Mouse (Mus musculus) natural killer cell, adult 2 months (primary cell): ENCODE measurements around the gene Gphb5.
"Not testable (repeated sequence)": the region's sequence is repeated elsewhere in the genome, so short reads cannot be mapped to it uniquely, and the experiment has no call there.

Source experiments
- DNase-seq, 2 experiments: peaks; one replicate each; pipeline ENCODE4 v3.0.0; 2022; ENCODE audit warnings: low spot score in 2 of 2

Gphb5 gene

DNA sequence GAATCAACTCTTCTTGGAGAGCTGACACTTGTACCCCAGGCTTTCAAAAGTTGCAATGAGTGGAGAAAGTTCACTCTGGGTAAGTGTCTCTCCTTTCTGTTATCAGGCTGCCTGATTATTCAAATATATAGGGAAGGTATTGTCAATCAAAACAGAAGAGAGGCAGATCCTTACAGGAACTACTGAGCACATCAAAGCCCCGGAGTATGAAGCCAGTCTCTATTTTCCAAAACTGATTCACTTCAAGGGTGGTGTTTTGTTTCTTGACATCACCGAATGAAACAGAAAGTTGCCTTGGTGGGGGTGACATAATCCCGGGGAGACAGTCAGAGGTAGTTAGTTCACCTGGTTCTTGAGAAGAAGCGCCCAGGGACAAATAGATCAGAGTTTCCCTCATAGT lies at the start of gene Gphb5:
Gphb5 (minus strand) TSS at position 101 of the 400 bp plus-strand sequence.
- DNase-seq: no peak

DNA sequence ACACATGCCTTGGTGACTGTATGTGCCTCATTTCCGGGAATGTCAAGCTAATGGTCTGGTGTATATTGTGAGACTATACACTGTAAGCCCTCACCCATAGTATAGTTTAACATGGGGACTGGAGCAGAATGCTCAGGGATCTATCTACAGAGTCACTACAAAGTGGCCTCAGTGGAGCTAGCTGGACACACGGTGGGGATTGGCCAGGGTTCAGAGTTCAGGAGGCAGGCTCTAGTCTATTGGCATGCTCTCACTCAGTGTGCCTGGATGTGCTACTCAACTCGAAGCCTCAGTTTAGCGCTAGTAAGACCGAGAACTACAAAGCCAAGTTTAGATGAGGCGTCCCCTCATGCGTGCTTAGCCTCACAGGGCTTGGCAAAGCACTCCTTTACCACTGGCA lies 49.6 kb upstream of the Gphb5 start:
- no peak for DNase-seq

DNA sequence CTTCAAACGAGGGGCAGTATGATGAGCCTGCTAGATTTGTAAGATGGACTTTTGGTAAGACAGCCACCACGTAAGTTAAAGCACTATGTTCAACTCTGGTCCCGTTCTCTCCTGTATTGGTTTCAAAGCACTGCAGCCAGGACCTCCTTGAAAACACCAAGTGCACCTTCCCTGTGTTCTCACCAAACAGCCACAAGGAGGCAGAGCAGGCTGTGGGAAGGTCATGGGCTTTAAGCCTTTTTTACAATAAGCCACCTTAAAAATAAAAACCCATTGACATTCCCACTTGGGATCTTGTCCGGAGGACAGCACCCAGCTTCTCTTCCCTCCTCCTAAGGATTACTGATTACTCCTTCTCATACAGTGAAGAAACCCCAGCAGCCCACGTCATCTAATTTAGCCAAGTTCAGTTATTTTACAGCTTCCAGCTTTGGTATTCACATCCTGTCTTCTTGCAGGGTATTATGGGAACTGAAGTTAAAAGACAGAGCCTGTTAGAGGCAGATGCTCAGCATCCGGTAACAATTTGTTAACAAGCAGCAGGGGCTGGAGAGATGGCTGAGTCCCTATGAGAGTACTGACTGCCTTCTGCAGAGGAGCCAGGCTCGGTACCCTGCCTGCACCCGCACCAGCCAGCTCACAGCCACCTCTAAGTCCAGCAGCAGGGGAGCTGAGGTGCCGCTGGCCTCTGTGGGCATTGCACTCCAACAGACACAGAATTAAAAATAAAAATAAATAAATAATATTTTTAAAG lies 47.6 kb upstream of the Gphb5 start:
- DNase-seq: no peak

DNA sequence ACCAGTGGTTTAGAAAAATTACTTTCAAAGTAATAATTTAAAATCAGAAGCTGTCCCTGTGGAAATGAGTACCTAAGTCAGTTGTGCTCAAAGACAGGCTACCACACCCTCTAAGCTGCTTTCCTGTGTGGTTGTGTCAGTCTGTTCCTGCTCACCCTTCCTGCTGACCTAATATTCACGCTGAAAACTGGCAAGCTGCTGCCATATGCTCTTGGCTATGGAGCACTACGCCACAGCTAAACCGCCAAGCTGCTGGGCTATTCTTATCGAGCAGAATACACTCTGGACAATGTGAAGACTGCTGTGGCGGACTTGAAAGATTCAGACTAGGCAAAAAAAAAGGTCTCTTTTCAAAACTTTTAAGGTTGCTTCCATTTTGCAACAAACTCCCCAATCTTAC lies 44.0 kb upstream of the Gphb5 start:
- no peak for DNase-seq

DNA sequence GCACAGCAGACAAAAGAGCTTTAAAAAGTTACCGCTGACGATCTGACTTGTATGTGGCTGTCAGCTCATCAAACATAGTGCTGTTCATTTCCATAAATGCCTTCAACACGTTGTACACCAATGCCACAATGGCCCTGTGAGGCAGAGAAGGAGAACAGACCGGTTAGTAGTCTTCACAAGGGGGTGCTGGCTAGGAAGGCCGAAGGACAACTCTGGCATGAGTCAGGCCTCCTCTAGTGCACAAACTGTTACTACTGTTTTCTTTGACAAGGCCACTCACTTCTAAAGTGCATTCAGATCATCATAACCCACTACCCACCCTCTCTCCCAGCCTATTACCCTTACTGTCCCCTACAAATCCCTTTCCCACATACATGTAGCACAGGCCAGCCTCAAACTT lies 43.1 kb upstream of the Gphb5 start:
- DNase-seq: no peak

DNA sequence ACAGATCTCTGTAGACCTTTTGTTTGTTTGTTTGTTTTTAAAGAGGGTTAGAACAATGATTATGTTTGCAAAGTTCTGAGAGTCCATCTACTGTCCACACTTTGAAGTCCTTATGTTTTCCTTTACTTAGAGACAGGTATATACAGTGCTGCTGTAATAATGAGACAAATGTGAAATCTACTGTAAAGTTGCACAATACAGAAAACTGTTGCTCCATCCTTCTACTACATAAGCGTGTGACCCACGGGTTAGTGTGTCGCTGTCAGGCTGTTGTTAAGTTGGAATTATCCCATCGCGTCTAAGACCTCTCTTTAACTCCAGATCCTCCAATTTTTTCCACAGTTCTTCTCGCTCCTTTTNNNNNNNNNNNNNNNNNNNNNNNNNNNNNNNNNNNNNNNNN lies 36.9 kb upstream of the Gphb5 start:
- no peak for DNase-seq

DNA sequence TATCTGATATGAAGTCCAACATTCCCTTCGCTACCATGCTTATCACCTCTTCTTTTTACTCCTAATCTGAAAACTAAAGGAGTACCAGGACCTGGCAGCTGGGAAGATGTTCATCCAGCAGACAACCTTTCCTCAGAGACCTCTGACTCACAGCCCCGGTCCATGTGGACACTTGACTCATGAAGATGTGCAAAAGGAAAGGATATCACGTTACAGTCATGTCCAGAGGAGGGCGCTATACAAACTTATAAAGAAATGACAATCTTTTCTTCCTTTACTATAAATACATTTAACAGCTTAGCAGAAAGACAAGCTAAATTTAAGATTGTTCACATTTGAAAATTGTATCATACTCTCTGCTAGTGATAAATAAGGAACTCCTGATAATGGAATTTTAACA lies 36.4 kb upstream of the Gphb5 start:
- DNase-seq: no peak

DNA sequence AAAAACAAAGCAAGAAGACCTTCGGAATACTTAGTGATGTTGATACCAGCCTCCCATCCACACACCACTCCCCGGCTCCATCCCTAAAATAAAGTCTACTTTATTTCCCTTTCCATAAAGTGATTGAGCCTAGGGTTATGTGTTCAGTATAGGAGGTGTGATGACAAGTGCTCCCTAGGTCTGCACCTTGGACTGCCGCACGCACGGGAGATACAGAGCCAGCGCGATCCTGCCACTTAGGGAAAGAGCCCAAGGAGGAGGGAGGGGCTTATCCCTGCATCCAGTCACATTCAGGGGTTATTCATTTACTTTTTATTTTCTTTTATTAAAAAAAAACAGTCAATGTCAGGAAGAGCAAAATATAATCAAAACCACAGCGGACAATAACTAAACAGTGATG lies 34.0 kb upstream of the Gphb5 start:
- no peak for DNase-seq

DNA sequence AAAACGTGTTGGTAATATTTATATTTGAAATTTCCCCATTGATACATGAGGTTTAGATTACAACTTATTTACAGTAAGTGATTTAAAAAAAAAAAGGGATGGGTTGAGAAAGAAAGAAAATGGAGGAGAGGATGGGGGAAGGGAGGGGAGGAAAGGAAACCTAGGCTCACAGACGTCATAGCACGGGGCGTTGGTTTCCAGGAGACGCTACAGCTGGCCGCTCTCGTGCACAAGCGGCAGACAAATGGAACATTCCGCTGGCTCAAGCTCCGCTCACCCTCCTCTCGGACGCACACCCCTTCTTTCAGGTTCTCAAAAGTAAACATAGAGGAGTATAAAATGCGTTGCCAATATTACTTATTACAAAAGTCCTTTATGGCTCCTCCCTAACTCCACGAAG lies 33.4 kb upstream of the Gphb5 start:
- DNase-seq: no peak

DNA sequence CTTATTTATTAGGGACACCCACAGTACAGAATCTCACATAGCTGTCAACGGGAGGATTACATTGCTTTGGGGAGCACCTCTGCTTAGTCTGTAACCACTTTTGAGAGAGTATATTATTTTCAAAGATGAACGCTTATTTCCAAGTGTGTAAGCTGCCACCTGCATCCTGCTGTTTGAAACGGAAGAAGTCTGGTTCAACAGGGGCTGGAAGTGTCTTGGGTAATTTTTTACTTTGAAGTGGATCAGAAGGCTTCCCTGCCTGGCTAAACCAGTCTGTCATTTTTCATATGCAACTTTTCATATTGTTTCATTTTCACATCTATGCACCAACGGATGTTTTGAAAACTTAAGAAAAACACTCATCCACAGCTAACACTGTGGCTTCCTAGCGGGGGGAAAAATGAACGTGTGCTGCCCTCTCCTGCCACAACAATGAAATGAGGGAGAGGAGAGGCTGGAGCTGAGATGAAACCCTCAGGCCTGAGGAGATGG lies 32.9 kb upstream of the Gphb5 start:
- DNase-seq: no peak

DNA sequence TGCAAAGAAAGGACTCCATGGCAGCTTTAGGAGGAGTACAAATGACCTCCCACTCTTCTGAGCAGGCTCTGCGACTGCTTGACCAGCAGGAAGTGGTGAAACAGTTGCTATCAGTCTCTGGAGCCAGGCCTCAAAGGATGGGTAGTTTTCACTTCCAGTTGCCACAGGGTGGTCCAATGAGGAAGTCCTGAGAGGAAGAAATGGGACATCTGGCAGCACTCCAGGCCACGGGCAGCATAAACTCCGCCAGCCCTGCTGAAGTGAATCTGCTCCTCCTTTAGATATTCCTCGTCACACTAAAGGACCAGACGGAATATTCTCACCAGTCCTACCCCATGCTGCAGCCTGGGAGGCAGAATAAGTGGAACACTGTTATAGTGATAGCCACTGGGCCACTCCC lies 32.3 kb upstream of the Gphb5 start:
- DNase-seq: no peak

DNA sequence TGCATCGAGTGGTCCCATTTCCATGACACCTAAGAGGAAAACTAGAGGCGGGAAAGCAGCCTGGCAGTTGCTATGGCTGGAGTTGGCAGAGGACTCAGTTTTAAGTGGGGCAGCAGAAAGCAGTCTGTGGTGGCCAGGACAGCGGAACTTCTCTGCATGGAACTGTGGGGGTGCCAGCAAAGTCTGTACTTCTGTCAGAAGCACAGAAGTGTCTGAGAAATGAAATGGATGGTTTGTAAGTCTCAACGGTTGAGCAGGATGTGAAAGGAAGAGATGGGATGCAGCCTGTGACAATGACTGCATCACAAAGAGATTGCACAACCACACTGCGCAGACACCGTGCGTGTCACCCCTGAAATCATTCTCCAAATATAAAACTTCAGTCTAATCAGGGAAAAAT lies 29.7 kb upstream of the Gphb5 start:
- no peak for DNase-seq

DNA sequence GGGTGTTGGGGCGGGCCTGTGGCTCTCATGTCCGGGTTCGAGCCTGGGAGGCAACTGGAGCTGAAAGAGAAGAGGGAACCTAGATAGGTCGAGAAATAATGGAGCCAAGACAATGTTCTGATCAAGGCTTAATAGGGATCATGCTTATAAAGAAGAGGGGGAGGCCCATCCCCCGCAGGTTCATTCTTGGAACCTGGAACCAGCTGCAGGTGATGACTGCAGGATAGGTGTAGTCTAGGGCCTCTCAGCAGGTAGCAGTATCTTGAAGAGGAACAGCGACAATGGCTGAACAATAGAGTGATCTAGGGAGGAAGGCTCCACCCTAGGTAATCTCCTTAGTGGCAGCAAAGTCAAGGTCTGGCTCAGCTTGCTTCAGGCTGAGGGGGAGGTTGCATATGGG lies 15.8 kb upstream of the Gphb5 start:
- not testable (repeated sequence) for DNase-seq

DNA sequence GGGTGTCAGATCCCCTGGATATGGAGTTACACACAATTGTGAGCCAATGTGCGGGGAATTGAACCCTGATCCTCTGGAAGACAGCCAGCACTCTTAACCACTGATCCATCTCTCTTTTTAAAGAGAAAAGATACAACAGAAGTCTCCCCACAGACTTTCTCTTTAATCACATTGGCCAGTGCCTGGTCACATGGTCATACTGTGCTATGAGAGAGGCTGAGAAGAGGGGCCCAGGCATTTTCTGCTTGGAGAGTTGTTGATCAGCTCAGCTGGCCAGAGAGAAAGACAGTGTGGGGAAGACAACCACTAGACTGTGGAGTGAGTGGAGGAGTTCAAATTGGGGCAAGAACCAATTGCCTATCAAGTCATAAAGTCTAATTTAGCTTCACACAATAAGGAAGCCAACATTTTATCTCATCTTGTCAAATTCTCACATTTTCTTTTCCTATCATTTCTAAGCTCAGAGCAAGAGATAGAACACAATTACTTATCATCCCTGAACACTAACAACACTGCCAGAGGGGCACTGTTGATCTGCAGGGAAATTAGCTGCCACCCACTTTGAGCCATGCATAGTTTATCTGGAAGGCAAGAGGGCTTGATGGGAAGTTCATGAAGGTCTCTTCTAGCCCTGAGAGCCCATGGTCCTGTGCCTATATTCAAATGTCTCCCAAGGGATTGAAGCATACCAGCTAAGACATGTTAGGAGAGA lies 13.3 kb upstream of the Gphb5 start:
- no peak for DNase-seq

DNA sequence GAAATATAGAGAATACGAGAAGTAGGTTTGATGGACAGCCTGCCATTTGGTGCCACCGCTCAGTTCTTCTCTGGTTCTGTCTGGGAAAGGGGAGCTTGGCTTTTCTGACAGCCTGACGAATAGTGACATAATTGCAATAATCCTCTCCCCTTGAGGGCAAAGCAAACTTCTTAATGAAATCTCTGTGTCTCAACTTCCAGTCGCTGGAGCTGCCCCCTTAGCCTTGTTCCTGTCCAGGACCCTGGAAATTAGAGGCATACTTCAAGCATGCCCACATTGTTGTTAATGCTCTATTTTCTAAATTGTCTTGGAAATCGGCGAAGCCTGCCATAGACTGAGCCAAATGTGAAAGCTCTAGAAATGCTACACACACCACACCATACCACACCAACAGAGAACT lies 12.1 kb upstream of the Gphb5 start:
- no peak for DNase-seq

DNA sequence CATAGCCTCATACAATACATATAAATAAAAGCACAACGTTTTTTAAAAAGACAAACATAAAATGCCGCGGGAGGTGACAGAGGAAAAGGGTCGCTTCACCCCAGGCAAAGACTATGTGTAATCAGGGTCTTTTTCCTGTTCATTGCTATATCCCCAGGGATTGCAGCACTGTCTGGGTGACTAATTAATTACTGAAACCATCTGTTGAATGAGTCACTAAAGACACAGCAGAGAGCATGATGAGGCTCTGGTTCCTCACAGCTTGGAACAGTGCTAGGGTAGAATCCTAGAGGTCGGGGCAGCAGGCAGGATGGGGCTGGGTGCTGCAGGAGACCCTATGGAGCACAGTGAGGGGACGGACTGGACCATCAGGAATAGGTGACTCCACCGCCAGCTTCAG lies 9.3 kb upstream of the Gphb5 start:
- DNase-seq: no peak

DNA sequence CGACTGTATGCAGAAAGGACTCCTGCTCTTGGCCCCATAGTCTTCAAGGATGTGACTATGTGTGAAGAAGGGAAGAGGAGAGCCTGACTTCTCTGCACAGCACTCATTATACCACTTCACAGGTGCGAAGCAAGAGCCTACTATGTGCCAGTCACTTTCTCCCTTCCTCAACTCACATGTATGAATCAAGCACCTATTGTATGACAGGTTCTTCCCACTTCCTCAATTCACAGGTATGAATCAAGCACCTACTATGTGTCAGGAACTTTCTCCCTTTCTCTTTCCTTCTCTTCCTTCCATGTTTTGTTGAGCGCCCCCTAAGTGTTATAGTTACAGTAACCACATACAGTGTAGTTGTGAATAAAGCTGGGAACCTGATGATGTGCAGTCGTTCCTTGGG lies 8.2 kb upstream of the Gphb5 start:
- DNase-seq: no peak

DNA sequence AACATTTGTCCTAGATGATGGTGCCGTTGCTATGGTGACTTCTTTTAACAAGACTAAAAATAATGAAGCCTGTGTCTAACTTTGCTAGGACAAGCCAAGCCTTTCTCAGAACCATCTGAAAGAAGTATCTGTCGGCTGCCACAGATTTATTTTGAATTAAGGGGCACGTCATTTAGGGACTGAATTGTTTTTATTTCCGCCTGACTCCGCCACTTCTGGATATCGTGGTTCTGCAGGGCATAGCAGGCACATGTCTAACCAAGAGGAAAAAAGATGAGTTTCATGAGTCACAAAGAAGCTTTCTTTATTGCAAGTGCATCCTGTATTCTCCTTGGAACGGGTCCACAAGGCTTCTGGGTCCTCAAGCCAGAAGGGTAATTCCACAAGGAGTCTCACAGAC lies 7.8 kb upstream of the Gphb5 start:
- no peak for DNase-seq

DNA sequence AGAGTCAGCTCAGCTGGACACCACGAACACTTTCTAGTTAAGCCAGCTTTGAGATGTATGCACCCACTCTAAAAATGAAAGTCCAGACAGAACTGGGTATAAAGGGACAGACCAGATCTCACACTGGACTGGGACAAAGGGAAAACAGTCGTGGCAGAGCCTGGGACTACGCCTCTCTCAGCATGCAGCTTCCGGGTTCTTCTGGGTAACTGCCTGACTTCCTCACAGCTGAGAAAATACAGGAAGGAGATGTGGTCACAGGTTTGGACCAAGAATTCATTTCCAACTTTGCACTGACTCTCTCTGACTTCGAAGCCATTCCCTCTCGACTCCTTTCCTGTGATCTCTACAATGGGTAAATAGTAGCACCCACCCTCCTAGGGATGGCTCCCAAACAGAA lies 1.6 kb downstream of the Gphb5 start:
- no peak for DNase-seq

DNA sequence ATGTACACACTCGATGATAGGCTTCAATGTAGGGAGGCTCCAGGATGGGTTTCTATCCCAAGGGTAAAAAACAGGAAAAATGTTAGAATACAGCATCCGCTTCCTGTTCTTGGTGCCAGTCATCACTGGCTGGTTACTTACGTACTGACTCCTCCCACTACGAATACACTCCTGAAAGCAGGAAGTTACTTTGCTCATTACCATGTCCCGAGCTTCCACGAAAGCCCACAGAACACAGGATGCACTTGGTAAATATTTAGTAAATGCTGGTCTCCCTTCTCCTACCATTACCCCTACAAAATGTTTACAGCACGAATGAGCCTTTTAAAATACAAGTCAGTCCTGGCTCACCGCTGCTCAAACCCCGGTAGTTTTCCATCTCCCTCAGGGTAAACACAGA lies 3.6 kb downstream of the Gphb5 start:
- DNase-seq: no peak

DNA sequence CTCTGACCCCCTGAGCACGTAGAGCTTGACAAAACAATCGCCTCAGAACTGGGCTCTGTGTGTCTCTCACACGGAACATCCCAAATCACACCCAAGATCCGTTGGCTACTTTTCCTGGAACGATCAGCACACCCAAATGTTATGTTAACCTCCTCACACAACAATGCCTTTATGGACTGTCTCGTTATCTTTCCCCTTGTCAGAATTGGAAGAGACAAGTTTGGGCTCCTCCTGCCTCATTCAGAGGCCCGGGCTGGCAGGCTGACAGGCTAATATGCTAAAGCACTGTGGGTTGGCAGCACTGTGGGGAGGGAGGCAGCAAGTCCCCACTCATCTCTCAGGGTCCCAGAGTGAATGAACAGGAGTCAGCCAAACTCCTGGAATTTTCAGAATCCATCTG lies 19.5 kb downstream of the Gphb5 start:
- no peak for DNase-seq

DNA sequence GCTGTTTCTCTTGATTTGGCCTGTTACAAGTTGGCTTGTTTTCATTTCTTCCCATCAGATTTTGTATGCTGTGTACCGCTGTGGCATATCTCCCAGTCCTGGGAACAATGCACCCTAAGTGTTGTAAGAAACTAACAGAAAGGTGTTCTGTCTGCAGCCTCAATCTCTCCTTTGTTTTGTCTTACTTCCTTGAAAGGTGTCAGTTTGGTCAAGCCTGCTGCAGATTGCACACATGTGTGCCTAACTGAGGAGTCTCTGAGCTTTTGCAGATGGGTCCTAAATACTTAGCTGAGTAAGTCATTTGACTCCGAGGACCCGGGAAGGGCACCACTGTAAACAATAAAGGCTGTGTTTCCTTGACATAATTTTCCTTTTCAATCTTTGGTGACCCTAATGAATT lies 20.0 kb downstream of the Gphb5 start:
- no peak for DNase-seq

DNA sequence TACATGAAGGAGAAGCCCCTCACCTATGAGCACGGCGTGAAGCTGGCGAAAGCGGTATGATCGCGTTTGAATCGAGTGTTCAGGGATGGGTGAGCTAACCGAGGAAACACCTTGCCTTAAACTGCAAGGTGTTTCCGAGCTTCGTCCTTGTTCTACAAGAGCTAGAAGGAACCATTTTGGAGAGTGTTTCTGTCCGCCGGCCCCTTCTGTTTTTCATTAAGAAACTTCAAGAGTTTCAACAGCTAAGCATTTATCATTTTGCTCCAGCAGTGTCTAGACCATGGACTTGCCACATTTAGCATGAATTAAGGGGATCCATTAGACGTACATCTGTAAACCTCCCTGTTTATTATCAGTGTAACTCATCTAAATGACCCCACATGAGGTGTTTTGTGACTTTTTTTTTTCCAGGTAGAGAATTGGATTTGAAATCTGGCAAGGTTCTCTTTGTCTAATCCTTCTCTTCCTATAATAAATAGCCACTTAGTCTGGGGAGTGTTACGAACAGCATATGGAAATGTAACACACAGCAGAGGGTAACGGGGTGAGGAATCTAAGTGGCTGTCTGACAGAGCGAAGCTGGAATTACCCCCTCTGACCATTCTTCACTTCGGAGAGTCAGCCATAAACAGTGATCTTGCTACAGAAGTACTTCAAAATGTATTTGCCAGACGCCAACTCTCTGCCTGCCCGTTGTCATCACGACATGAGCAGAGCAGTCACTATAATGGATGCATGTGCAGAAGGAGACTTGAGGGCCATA lies 22.4 kb downstream of the Gphb5 start:
- no peak for DNase-seq
